Mouse (Mus musculus) embryonic facial prominence, embryonic 11.5 days (tissue): Measurements from ENCODE around the gene Taf1d. TPM values are rescaled to one million over a fixed set of nuclear protein-coding genes. Genes with fewer than 3 reads are reported as not detected.
"Not testable (repeated sequence)": the region's sequence is repeated elsewhere in the genome, so short reads cannot be mapped to it uniquely, and the experiment has no call there.

Source experiments
- ATAC-seq: fragments of 200-750 bp; cut with Nextera tagmentation; replicated peaks from 2 replicates; pipeline ENCODE4 v1.8.0; 2017; ENCODE audit warnings: low read depth; ENCODE audit not compliant: insufficient number of reproducible peaks, low FRiP score, low TSS enrichment
- DNase-seq: peaks from one replicate; pipeline ENCODE4 v3.0.0-alpha.2; 2015; ENCODE audit warnings: low spot score
- H3K27ac ChIP-seq: fragments of 300-500 bp; sonication (generic); replicated peaks from 2 replicates; pipeline ENCODE4 v1.5.1; 2014; ENCODE audit warnings: mild to moderate bottlenecking, low read depth, low read length, control low read depth
- H3K27me3 ChIP-seq: fragments of 300-500 bp; sonication (generic); 2 replicates; pipeline ENCODE4 v1.6.1; 2014; ENCODE audit warnings: mild to moderate bottlenecking, low read length, moderate library complexity, mixed read lengths; ENCODE audit not compliant: control insufficient read depth, insufficient read depth
- H3K36me3 ChIP-seq: fragments of 300-500 bp; sonication (generic); replicated peaks from 2 replicates; pipeline ENCODE4 v1.6.1; 2014; ENCODE audit warnings: low read depth, mild to moderate bottlenecking, low read length, moderate library complexity, mixed read lengths; ENCODE audit not compliant: control insufficient read depth, insufficient read depth
- H3K4me1 ChIP-seq: fragments of 300-500 bp; sonication (generic); 2 replicates; pipeline ENCODE4 v1.6.1; 2014; ENCODE audit warnings: low read length, mixed read lengths; ENCODE audit not compliant: control insufficient read depth, insufficient read depth
- H3K4me2 ChIP-seq: fragments of 300-500 bp; sonication (generic); 2 replicates; pipeline ENCODE4 v1.6.1; 2014; ENCODE audit warnings: low read depth, mild to moderate bottlenecking, control low read depth, low read length, moderate library complexity
- H3K4me3 ChIP-seq: fragments of 300-500 bp; sonication (generic); 2 replicates; pipeline ENCODE4 v1.5.1; 2014; ENCODE audit warnings: low read depth, low read length, control low read depth
- H3K9ac ChIP-seq: fragments of 300-500 bp; sonication (generic); replicated peaks from 2 replicates; pipeline ENCODE4 v1.6.1; 2014; ENCODE audit warnings: mild to moderate bottlenecking, control low read depth, low read length
- H3K9me3 ChIP-seq: fragments of 300-500 bp; sonication (generic); replicated peaks from 2 replicates; pipeline ENCODE4 v1.6.1; 2016; ENCODE audit warnings: mild to moderate bottlenecking, low read length, inconsistent platforms, mixed read lengths; ENCODE audit not compliant: control insufficient read depth
- whole genome bisulfite sequencing: fragments of 180-500 bp; shearing (Covaris S2); extraction: QIAGEN DNeasy Blood & Tissue Kit; methylation state at CpG from one replicate; pipeline ENCODE4 v1.1.7; 2014; 5-methylcytosine and 5-hydroxymethylcytosine counted together
- polyA plus RNA-seq: library from polyadenylated mRNA; unstranded; fragments of >200 nt; fragmentation: Nextera tagmentation; extraction: Ambion mirVana; gene quantifications from 2 replicates; pipeline ENCODE4 v1.2.1, GENCODE M21; 2014

Gene Taf1d
- polyA plus RNA-seq, 1 experiment from 2014 or later = 73.3 TPM

DNA sequence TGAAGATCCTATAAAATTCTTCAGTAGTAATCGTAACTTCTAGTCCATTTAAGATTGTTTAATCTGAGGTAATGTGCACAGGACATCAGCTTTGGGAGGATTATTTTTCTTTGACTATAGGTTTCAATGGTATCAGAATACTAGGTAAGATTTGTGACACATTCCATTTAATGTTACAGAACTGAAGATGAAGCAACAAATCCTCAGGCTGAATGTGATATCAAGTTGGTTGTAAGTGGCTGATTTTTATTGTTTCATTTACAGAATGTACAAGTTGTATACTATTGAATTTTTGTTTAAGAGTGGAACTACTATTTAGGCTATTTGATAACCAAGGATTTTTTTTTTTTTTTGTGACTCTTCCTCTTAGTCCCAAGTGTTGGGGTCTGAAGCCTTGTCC, 4.2 kb downstream of the Taf1d start:
- Histone ChIP-seq H3K9me3 (no peaks in the 10 kb centered on the region), H3K27me3 (no peaks in the 10 kb centered on the region), H3K4me2 (no peak overlapping the region), H3K4me3 (no peak overlapping the region), H3K4me1 (peaks cover 4% of the 10 kb centered on the region; the same call in 1 of the 2 replicates), H3K9ac (no peak overlapping the region), H3K36me3 (peaks cover 22% of the 10 kb centered on the region), H3K27ac (no peak overlapping the region)
- WGBS = 89% methylated on average over 1 of the region's 1 CpGs
- no peak for DNase-seq
- no peak for ATAC-seq

DNA sequence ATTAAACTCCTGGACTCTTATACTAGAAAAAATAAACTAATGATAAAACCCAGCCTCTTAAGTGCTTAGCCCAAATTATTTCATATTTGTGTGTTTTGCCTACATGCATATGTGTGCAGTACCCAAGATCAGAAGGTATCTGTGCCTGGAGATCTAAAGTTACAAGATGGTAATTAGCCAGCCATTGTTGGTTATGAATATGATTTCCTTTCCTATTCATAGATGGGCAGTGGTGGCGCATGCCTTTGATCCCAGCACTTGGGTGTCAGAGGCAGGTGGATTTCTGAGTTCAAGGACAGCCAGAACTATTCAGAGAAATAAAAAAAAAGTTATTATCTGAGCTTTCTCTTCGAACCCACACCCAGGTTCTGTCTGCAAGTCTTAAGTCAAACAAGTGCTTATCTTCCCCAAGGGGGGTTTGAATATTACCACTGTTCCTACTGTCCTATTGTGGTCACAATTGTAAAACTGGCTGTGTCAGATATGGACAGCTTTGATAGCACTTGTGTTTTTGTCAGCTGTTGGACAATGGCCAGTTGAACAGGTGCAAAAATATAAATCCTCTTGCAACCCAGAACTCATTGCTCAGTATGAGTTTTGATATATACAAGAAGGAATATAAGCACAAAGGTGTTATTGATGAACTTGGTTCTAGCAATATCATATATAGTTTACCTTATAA, 6.2 kb downstream of the Taf1d start:
- ATAC-seq (no peak), DNase-seq (no peak)
- Histone ChIP-seq H3K27ac (no peak overlapping the region), H3K36me3 (peaks cover 22% of the 10 kb centered on the region), H3K4me3 (no peak overlapping the region), H3K27me3 (no peaks in the 10 kb centered on the region), H3K4me1 (peaks cover 4% of the 10 kb centered on the region; the same call in 1 of the 2 replicates), H3K9me3 (no peaks in the 10 kb centered on the region), H3K4me2 (no peak overlapping the region), H3K9ac (no peak overlapping the region)
- 91% methylated on average over 2 of the region's 2 CpGs for WGBS

DNA sequence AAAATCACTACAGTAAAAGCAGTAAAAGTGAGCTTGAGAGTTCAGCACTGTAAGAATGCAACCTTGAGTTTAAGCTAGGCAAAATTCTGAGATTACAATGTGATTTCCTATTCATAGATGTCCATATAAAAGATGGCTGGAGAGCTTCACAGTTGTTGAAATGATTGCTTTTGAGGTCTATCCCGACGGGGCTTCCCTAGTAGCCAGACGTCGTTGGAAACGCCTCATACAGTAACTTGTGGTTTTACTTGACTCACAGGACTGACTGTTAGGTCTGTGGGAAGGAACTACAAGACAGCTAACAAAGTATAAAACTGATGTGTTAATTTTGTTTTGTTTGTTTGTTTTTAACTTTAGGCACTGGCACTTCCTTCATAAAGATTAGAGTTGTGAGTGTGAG, 7.6 kb downstream of the Taf1d start:
- Histone ChIP-seq H3K9me3 (no peaks in the 10 kb centered on the region), H3K27me3 (no peaks in the 10 kb centered on the region), H3K36me3 (peaks cover 22% of the 10 kb centered on the region), H3K9ac (no peak overlapping the region), H3K27ac (no peak overlapping the region), H3K4me3 (no peak overlapping the region), H3K4me2 (no peak overlapping the region), H3K4me1 (peaks cover 4% of the 10 kb centered on the region; the same call in 1 of the 2 replicates)
- DNase-seq (no peak), ATAC-seq (no peak)
- 87% methylated on average over 5 of the region's 5 CpGs for WGBS

DNA sequence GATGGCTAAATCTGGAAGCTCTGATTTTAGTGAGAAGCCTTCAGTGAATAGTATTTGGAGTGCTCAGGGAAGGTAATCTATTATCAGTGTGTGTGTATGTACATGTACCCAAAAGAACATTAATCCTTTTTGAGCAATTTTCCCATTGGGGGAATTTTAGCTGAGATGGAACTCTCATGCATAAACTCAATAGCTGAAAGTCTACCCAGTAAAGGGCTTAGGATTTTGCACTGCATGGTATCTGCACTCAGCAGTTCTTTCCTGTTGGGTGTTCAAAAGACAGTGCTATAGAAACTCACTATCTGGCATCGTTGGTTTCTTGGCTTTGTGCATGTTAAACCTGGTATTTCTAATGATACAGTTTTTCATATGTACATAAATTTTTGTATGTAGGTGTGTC, 8.6 kb downstream of the Taf1d start:
- ATAC-seq (no peak), DNase-seq (no peak)
- H3K4me3 ChIP-seq = no peak overlapping the region
- WGBS = 93% methylated on average over 1 of the region's 1 CpGs
- H3K36me3 ChIP-seq = peaks cover 18% of the 10 kb centered on the region
- no peak overlapping the region for H3K9ac ChIP-seq
- H3K4me2 ChIP-seq = no peak overlapping the region
- H3K4me1 ChIP-seq = no peaks in the 10 kb centered on the region
- no peaks in the 10 kb centered on the region for H3K27me3 ChIP-seq
- H3K27ac ChIP-seq = no peak overlapping the region
- H3K9me3 ChIP-seq = no peaks in the 10 kb centered on the region

DNA sequence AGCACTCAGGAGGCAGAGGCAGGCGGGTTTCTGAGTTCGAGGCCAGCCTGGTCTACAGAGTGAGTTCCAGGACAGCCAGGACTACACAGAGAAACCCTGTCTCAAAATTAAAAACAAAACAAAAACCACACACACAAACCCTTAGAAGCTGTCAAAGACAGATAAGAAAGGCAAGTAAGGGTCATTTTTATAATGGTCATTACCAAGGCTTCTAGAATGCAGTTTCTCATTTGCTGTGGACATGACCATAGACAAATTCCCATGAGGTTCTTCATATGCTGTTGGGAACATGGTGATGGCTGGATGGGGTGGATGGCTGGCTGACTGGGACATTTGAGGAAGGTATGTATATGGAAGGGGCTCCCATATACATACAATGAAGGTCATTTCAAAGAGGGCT, 10.3 kb downstream of the Taf1d start:
- ATAC-seq, H3K9ac ChIP-seq, DNase-seq, H3K27ac ChIP-seq, H3K9me3 ChIP-seq, H3K4me2 ChIP-seq, H3K4me1 ChIP-seq, H3K4me3 ChIP-seq, H3K27me3 ChIP-seq: not testable (repeated sequence)
- WGBS = no CpG with 5 or more reads among the region's 2 CpGs
- peaks cover 18% of the 10 kb centered on the region for H3K36me3 ChIP-seq

DNA sequence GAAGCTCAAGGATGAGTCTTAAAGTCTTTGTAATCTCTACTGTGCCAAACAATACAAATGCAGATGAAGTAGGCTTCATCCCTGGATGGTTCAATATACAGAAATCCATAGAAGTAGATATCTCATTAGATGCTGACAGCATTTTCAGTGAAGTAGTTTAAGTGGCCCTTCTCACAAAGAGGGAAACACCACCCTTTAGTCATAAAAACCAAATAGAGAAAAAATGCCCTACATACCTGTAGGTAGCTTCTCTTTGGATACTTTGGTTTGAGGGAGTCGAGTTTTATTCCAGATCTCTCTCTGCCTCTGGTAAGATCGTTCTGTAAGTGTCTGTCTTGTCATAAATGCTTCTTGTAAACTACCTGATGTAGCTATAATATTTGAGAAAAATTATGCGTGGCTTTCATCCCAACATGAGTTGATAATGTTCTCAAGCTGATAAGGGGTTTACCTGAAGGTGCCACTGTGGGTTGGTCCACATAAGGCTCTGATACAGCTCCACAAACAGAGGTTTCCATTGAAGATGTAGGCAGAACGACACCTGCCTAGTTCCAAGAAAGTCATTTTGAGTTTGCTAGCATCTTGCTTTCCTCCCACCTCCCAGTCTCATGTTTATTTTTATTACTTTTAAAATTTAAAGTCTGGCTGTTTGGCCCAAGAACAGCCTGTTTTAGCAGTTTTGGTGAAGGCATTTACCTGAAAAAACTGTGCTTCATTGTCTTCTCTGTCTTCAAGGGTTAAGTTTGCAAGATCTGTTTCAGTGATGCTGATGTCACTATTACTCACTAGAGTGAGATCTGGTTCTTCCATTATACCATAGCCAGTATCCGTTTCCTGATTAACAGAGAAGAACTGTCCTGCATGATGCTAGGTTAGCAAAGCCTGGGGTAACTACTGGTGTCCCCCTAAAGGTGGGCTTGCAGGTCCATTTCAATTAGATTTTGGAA, 11.5 kb downstream of the Taf1d start:
- ATAC-seq = no peak
- Histone ChIP-seq H3K9ac (no peak overlapping the region), H3K27ac (no peak overlapping the region), H3K4me3 (no peak overlapping the region), H3K27me3 (no peaks in the 10 kb centered on the region), H3K36me3 (peaks cover 15% of the 10 kb centered on the region), H3K9me3 (no peaks in the 10 kb centered on the region), H3K4me1 (no peaks in the 10 kb centered on the region), H3K4me2 (no peak overlapping the region)
- DNase-seq = no peak
- 63% methylated on average over 5 of the region's 5 CpGs for WGBS

DNA sequence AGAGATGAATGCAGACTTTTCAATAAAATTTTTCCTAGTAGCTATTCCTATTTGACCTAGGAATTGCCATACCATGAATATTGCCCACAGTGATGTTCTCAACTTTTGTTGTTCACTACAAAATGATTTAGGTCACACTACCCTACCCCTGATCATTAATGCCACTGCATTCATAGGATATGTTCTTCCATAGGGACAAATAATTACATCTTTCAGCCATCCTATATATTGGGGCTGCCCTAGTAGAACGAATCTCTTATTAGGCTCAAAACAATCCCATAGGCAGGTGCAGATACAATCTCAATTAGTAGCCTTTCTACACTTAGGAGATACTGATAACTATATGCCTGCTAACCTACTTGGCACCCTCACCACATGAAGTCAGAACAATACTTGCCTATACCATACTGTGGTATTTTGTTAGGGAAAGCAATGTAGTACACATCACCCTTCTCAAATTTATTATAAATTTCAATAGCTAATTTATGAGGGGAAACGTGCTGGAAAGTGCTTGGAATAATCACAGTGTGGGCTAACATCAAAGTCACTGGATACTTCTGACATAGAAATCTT, 12.2 kb downstream of the Taf1d start:
- Histone ChIP-seq H3K4me1 (no peaks in the 10 kb centered on the region), H3K4me3 (no peak overlapping the region), H3K27ac (no peak overlapping the region), H3K4me2 (no peak overlapping the region), H3K9ac (no peak overlapping the region), H3K9me3 (no peaks in the 10 kb centered on the region), H3K36me3 (peaks cover 14% of the 10 kb centered on the region), H3K27me3 (no peaks in the 10 kb centered on the region)
- WGBS = 76% methylated on average over 2 of the region's 2 CpGs
- ATAC-seq (no peak), DNase-seq (no peak)

DNA sequence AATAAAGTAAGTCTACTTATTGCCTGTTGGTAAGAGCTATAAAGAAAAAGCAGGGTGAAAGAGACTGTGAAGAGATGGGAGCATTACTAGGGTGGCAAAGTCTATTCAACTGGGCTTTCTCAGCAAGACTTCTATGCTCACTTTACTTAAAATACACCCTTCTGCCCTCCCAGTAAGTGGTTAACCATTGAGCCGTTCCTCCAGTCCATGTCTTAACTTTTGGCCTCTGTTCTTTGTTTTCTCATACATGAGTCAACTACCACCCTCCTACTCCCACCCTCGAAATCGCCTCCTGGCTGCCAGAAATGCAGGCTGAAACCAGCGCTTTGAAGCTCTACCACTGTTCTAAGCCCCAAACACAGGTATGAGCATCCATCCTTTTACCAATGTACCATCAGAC, 31.8 kb downstream of the Taf1d start:
- Histone ChIP-seq H3K4me3 (no peak overlapping the region), H3K27ac (no peak overlapping the region), H3K9me3 (no peaks in the 10 kb centered on the region), H3K9ac (no peak overlapping the region), H3K4me2 (no peak overlapping the region), H3K4me1 (no peaks in the 10 kb centered on the region), H3K36me3 (peaks cover 6% of the 10 kb centered on the region), H3K27me3 (no peaks in the 10 kb centered on the region)
- 88% methylated on average over 4 of the region's 4 CpGs for WGBS
- ATAC-seq (no peak), DNase-seq (no peak)
